Mouse (Mus musculus): ENCODE results near the gene Adamts6. TPM values are rescaled to one million over a fixed set of nuclear protein-coding genes. Genes with fewer than 3 reads are reported as not detected.

The Adamts6 gene
- total and polyA plus RNA-seq, 3 experiments = 1.2 to 3.6 (median 3.3) TPM

GRCm38 (mm10) chr13:104476285-104476956, 188.8 kb downstream of the Adamts6 start:
- no peaks in the 10 kb centered on the region for H3K27me3 ChIP-seq (ENCODE audit: control insufficient read depth, insufficient read depth, low read length)
- no peak overlapping the region for H3K27ac ChIP-seq
- no peak for DNase-seq
- H3K36me3 ChIP-seq (ENCODE audit: control insufficient read depth, insufficient read depth, low read length) = peaks cover 2% of the 10 kb centered on the region; the same call in 1 of the 2 replicates
- WGBS = 40% methylated on average over 9 of the region's 9 CpGs
- no peak for TF ChIP-seq CTCF (IDR thresholded peaks at IDR 0.05)
- no peak for TF ChIP-seq EP300 (IDR thresholded peaks at IDR 0.05; ENCODE audit: insufficient read depth, low read depth, low read length)
- TF ChIP-seq POLR2A (IDR thresholded peaks at IDR 0.05; ENCODE audit: insufficient read depth, low read depth, low read length) = no peak
- H3K9ac ChIP-seq (ENCODE audit: low read depth, low read length) = no peak overlapping the region
- no peaks in the 10 kb centered on the region for H3K4me1 ChIP-seq (ENCODE audit: control insufficient read depth, insufficient read depth, low read length)
- H3K4me3 ChIP-seq = no peak overlapping the region
- intact Hi-C loops (cut with DNase I) = no loop called here
- no peaks in the 10 kb centered on the region for H3K79me2 ChIP-seq (replicated peaks; ENCODE audit: control insufficient read depth, insufficient read depth, low read length)

GRCm38 (mm10) chr13:104482426-104483089, 194.9 kb downstream of the Adamts6 start:
- Histone ChIP-seq H3K27ac (no peak overlapping the region), H3K4me3 (no peak overlapping the region), H3K9ac (ENCODE audit: low read depth, low read length) (no peak overlapping the region), H3K79me2 (replicated peaks; ENCODE audit: control insufficient read depth, insufficient read depth, low read length) (no peaks in the 10 kb centered on the region), H3K36me3 (ENCODE audit: control insufficient read depth, insufficient read depth, low read length) (no peaks in the 10 kb centered on the region), H3K27me3 (ENCODE audit: control insufficient read depth, insufficient read depth, low read length) (no peaks in the 10 kb centered on the region), H3K4me1 (ENCODE audit: control insufficient read depth, insufficient read depth, low read length) (no peaks in the 10 kb centered on the region)
- TF ChIP-seq CTCF (IDR thresholded peaks at IDR 0.05) (no peak), EP300 (IDR thresholded peaks at IDR 0.05; ENCODE audit: insufficient read depth, low read depth, low read length) (no peak), POLR2A (IDR thresholded peaks at IDR 0.05; ENCODE audit: insufficient read depth, low read depth, low read length) (no peak)
- intact Hi-C loops (cut with DNase I) = no loop called here
- 91% methylated on average over 8 of the region's 8 CpGs for WGBS
- no peak for DNase-seq

- no peak for DNase-seq
- Histone ChIP-seq H3K4me3 (no peak overlapping the region), H3K9ac (ENCODE audit: low read depth, low read length) (no peak overlapping the region), H3K79me2 (replicated peaks; ENCODE audit: control insufficient read depth, insufficient read depth, low read length) (no peaks in the 10 kb centered on the region), H3K36me3 (ENCODE audit: control insufficient read depth, insufficient read depth, low read length) (no peaks in the 10 kb centered on the region), H3K4me1 (ENCODE audit: control insufficient read depth, insufficient read depth, low read length) (no peaks in the 10 kb centered on the region), H3K27ac (no peak overlapping the region), H3K27me3 (ENCODE audit: control insufficient read depth, insufficient read depth, low read length) (no peaks in the 10 kb centered on the region)
- TF ChIP-seq POLR2A (IDR thresholded peaks at IDR 0.05; ENCODE audit: insufficient read depth, low read depth, low read length) (no peak), CTCF (IDR thresholded peaks at IDR 0.05) (no peak), EP300 (IDR thresholded peaks at IDR 0.05; ENCODE audit: insufficient read depth, low read depth, low read length) (no peak)
- intact Hi-C loops (cut with DNase I) = no loop called here
- WGBS = 87% methylated on average over 12 of the region's 12 CpGs
Observed at GRCm38 (mm10) chr13:104483111-104483722, 195.6 kb downstream of the Adamts6 start.

- no peaks in the 10 kb centered on the region for H3K79me2 ChIP-seq (replicated peaks; ENCODE audit: control insufficient read depth, insufficient read depth, low read length)
- H3K9ac ChIP-seq (ENCODE audit: low read depth, low read length) = no peak overlapping the region
- H3K4me1 ChIP-seq (ENCODE audit: control insufficient read depth, insufficient read depth, low read length) = no peaks in the 10 kb centered on the region; the same call in 1 of the 2 replicates
- 80% methylated on average over 4 of the region's 4 CpGs for WGBS
- no peak overlapping the region for H3K27ac ChIP-seq
- H3K27me3 ChIP-seq (ENCODE audit: control insufficient read depth, insufficient read depth, low read length) = no peaks in the 10 kb centered on the region
- intact Hi-C loops (cut with DNase I) = no loop called here
- no peaks in the 10 kb centered on the region for H3K36me3 ChIP-seq (ENCODE audit: control insufficient read depth, insufficient read depth, low read length)
- H3K4me3 ChIP-seq = no peak overlapping the region
- TF ChIP-seq POLR2A (IDR thresholded peaks at IDR 0.05; ENCODE audit: insufficient read depth, low read depth, low read length) (no peak), CTCF (IDR thresholded peaks at IDR 0.05) (no peak)
- no peak for DNase-seq
Observed at GRCm38 (mm10) chr13:104491046-104491811, 203.6 kb downstream of the Adamts6 start.

- H3K4me3 ChIP-seq = no peak overlapping the region
- no peaks in the 10 kb centered on the region for H3K36me3 ChIP-seq (ENCODE audit: control insufficient read depth, insufficient read depth, low read length)
- no peaks in the 10 kb centered on the region; the same call in 1 of the 2 replicates for H3K4me1 ChIP-seq (ENCODE audit: control insufficient read depth, insufficient read depth, low read length)
- no peaks in the 10 kb centered on the region for H3K27me3 ChIP-seq (ENCODE audit: control insufficient read depth, insufficient read depth, low read length)
- intact Hi-C loops (cut with DNase I) = no loop called here
- TF ChIP-seq EP300 (IDR thresholded peaks at IDR 0.05; ENCODE audit: insufficient read depth, low read depth, low read length) (no peak), POLR2A (IDR thresholded peaks at IDR 0.05; ENCODE audit: insufficient read depth, low read depth, low read length) (no peak), CTCF (IDR thresholded peaks at IDR 0.05) (no peak)
- no peak overlapping the region for H3K9ac ChIP-seq (ENCODE audit: low read depth, low read length)
- H3K79me2 ChIP-seq (replicated peaks; ENCODE audit: control insufficient read depth, insufficient read depth, low read length) = no peaks in the 10 kb centered on the region
- DNase-seq = no peak
- WGBS = 40% methylated on average over 8 of the region's 8 CpGs
- H3K27ac ChIP-seq = no peak overlapping the region
Observed at GRCm38 (mm10) chr13:104493466-104493993, 205.9 kb downstream of the Adamts6 start.

Measured in heart, adult 2 months (tissue).